Mouse (Mus musculus) stomach, embryonic 14.5 days (tissue): ENCODE results near the gene Rhox2h. TPM values are rescaled to one million over a fixed set of nuclear protein-coding genes. Genes with fewer than 3 reads are reported as not detected.

ENCODE experiments used
- polyA plus RNA-seq: library from polyadenylated mRNA; unstranded; fragments of >200 nt; fragmentation: Nextera tagmentation; extraction: Ambion mirVana; gene quantifications from 2 replicates; pipeline ENCODE4 v1.2.1, GENCODE M21; 2014

The Rhox2h gene
- polyA plus RNA-seq, 1 experiment from 2014 or later: not detected

Other genes with a start within 250 kb of the Rhox2h start
- gene Rhox4b, start 240.8 kb downstream of the Rhox2h start, polyA plus RNA-seq: not detected in 2 replicates
- not detected in 2 replicates for gene Rhox2c, start 219.6 kb downstream of the Rhox2h start, polyA plus RNA-seq
- gene Rhox3c, start 214.7 kb downstream of the Rhox2h start, polyA plus RNA-seq: not detected in 2 replicates
- gene Rhox4c, start 192.9 kb downstream of the Rhox2h start, polyA plus RNA-seq: not detected in 2 replicates
- gene Rhox2d, start 179.8 kb downstream of the Rhox2h start, polyA plus RNA-seq: not detected in 2 replicates
- not detected in 2 replicates for gene Rhox4d, start 158.9 kb downstream of the Rhox2h start, polyA plus RNA-seq
- gene Rhox2e, start 142.8 kb downstream of the Rhox2h start, polyA plus RNA-seq: not detected in 2 replicates
- not detected in 2 replicates for gene Rhox3e, start 131.3 kb downstream of the Rhox2h start, polyA plus RNA-seq
- gene Rhox4e, start 115.9 kb downstream of the Rhox2h start, polyA plus RNA-seq: not detected in 2 replicates
- not detected in 2 replicates for gene Rhox2f, start 101.9 kb downstream of the Rhox2h start, polyA plus RNA-seq
- gene Rhox3f, start 92.3 kb downstream of the Rhox2h start, polyA plus RNA-seq: not detected in 2 replicates
- gene Rhox4f, start 65.6 kb downstream of the Rhox2h start, polyA plus RNA-seq: not detected in 2 replicates
- not detected in 2 replicates for gene Rhox3g, start 44.7 kb downstream of the Rhox2h start, polyA plus RNA-seq
- not detected in 2 replicates for gene Rhox2g, start 29.8 kb downstream of the Rhox2h start, polyA plus RNA-seq
- gene Rhox4g, start 21.9 kb downstream of the Rhox2h start, polyA plus RNA-seq: not detected in 2 replicates
- not detected in 2 replicates for gene Rhox3h, start 4.5 kb downstream of the Rhox2h start, polyA plus RNA-seq
- gene Rhox5, start 131.6 kb upstream of the Rhox2h start, polyA plus RNA-seq: 1.7 and 2.3 TPM in 2 replicates
- gene Rhox6, start 153.6 kb upstream of the Rhox2h start, polyA plus RNA-seq: not detected in 2 replicates
- gene Rhox7a, start 158.4 kb upstream of the Rhox2h start, polyA plus RNA-seq: not detected in 2 replicates
- not detected in 2 replicates for gene Rhox8, start 205.7 kb upstream of the Rhox2h start, polyA plus RNA-seq
- gene Rhox7b, start 224.0 kb upstream of the Rhox2h start, polyA plus RNA-seq: not detected in 2 replicates
- gene Rhox9, start 228.5 kb upstream of the Rhox2h start, polyA plus RNA-seq: not detected in 2 replicates